Mouse (Mus musculus): ENCODE results near the gene Dedd2. TPM values are rescaled to one million over a fixed set of nuclear protein-coding genes. Genes with fewer than 3 reads are reported as not detected.

The Dedd2 gene
- polyA plus RNA-seq, 1 experiment from 2014 or later = 19.2 TPM

DNA sequence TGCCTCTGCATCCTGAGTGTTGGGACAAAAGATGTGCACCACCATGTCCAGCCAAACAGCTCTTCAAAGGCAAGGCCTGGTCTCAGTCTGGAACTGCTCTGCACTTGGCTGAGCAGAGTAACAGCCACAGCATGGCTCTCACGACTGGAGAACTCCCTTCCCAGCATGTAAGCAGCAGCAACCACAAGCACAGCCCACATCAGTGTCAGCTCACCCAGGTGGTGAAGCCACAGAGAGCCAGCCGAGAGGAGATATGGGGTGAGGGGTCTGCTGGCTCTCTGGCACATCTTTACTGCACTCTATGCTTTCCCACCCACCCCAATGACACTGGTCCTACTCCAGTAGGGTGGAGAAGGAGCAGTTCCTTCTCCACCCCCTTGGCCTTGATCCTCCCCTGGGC lies 12.6 kb upstream of the Dedd2 start:
- no peak overlapping the region for H3K4me2 ChIP-seq (ENCODE audit: low read depth, low read length)
- H3K36me3 ChIP-seq (replicated peaks; ENCODE audit: insufficient read depth, low read length) = peaks cover 62% of the 10 kb centered on the region
- H3K27ac ChIP-seq (ENCODE audit: low read depth) = no peak overlapping the region
- DNase-seq (no peak), ATAC-seq (no peak)
- no peak for TF ChIP-seq EP300 (IDR thresholded peaks at IDR 0.05; ENCODE audit: low read depth)
- TF ChIP-seq CTCF (IDR thresholded peaks at IDR 0.05; ENCODE audit: low read depth) = no peak
- H3K9ac ChIP-seq (replicated peaks) = no peak overlapping the region
- H3K27me3 ChIP-seq (ENCODE audit: insufficient read depth, low read length) = no peaks in the 10 kb centered on the region
- WGBS (ENCODE audit: insufficient replicate concordance) = 63% methylated on average over 2 of the region's 2 CpGs
- no peaks in the 10 kb centered on the region for H3K9me3 ChIP-seq (ENCODE audit: low read length)
- H3K4me3 ChIP-seq (ENCODE audit: low read depth, low read length) = no peak overlapping the region
- H3K4me1 ChIP-seq (ENCODE audit: insufficient read depth) = peaks cover 10% of the 10 kb centered on the region

DNA sequence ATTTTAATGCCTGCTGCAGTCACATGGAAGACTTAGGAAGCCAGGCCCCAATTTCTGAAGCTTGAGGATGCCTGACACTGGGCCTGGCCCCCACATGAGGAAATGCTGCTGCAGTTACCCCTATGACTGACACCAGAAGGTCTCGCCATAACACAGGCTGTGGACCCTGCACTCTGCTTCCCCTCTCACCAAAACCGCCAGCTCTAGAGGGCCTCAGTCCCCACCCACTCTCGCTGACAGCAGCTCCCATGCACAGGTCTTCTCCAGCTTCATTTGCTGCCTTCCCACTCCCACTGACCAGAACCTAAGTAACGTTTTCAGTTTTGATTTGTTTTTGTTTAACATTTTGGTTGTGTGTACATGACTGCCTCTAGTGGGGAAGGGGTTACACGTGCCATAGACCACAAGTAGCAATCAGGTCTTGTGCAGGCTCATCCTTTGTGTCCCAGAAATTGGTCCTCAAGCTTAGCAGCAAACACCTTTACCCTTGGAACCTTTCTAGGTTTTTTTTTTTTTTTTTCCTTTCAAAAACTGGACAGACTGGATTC lies 11.8 kb upstream of the Dedd2 start:
- H3K4me1 ChIP-seq (ENCODE audit: insufficient read depth) = peaks cover 10% of the 10 kb centered on the region
- peaks cover 71% of the 10 kb centered on the region for H3K36me3 ChIP-seq (replicated peaks; ENCODE audit: insufficient read depth, low read length)
- no peak for TF ChIP-seq EP300 (IDR thresholded peaks at IDR 0.05; ENCODE audit: low read depth)
- peak; percentile 16; the same call in 1 of the 2 replicates for TF ChIP-seq CTCF (IDR thresholded peaks at IDR 0.05; ENCODE audit: low read depth)
- no peak overlapping the region for H3K27ac ChIP-seq (ENCODE audit: low read depth)
- H3K4me2 ChIP-seq (ENCODE audit: low read depth, low read length) = no peak overlapping the region
- no peaks in the 10 kb centered on the region for H3K9me3 ChIP-seq (ENCODE audit: low read length)
- 62% methylated on average over 5 of the region's 5 CpGs for WGBS (ENCODE audit: insufficient replicate concordance)
- H3K9ac ChIP-seq (replicated peaks) = no peak overlapping the region
- H3K4me3 ChIP-seq (ENCODE audit: low read depth, low read length) = no peak overlapping the region
- no peaks in the 10 kb centered on the region for H3K27me3 ChIP-seq (ENCODE audit: insufficient read depth, low read length)
- ATAC-seq (no peak), DNase-seq (no peak)

DNA sequence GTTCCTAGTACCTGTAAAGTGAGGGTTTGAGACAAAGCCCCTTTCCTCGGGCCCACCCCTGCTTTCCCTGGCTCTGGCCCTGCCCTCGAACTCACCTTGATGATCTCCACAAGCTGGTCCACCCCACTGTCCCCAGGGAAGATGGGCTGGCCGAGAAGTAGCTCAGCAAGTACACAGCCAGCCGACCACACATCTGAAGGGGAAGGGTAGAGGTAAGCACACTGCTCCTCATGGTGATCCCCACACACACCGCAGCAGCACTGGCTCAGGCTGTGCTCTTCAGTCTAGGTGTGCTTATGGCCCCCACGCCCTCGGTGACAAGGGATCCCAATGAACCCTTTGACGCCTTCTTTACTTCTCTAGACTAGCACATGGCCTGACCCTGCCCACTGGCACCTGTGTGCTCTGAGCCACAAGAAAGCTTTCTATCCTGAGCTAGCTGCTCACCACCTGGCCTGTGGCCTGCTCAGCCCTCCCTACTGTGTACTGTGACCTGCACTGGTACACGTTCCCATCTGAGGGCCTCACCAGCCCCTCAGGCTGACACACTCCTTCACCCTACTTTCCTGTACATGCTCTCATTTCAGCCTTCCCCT lies 10.4 kb upstream of the Dedd2 start:
- WGBS (ENCODE audit: insufficient replicate concordance) = 85% methylated on average over 9 of the region's 9 CpGs
- ATAC-seq = no peak

DNA sequence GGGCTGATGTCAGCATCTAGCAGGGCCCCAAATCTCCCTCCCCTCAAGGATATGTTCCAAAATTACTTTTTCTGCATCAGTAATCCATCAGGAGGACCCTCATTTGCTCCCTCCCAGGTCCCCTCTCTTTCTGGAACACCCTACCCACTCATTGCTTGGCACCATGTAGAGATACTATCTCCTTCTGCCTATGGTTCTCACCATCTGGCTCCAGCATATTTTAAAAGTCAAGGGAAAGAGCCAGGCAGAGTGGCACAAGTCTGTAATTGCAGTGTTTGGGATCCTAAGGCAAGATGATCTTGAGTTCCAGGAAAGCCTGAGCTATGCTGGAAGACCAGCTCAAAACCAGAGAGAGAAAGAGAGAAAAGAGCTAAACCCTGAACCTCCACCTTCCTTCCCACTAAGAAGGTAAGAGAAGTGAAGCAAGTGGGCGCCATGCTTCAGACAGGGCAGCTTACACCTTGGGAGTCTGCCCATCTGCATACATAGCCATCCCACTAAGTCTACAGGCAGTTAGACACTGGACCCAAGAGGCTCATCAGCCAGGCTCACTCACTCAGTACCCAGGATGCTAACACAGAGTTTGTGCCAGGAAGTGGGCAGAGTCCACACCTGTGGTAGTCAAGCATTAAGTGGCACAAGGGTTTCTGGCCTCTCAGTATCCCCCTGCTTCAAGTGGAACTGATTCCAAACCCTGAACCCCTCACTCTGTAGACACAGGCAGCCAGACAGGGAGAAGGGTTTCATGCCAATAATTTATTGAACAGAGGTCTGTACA lies 7.3 kb upstream of the Dedd2 start:
- Histone ChIP-seq H3K9me3 (ENCODE audit: low read length) (no peaks in the 10 kb centered on the region), H3K27ac (ENCODE audit: low read depth) (no peak overlapping the region), H3K36me3 (replicated peaks; ENCODE audit: insufficient read depth, low read length) (peaks cover 91% of the 10 kb centered on the region), H3K4me3 (ENCODE audit: low read depth, low read length) (no peak overlapping the region), H3K9ac (replicated peaks) (no peak overlapping the region), H3K4me1 (ENCODE audit: insufficient read depth) (peaks cover 2% of the 10 kb centered on the region), H3K4me2 (ENCODE audit: low read depth, low read length) (no peak overlapping the region), H3K27me3 (ENCODE audit: insufficient read depth, low read length) (no peaks in the 10 kb centered on the region)
- 90% methylated on average over 1 of the region's 1 CpGs for WGBS (ENCODE audit: insufficient replicate concordance)
- DNase-seq (no peak), ATAC-seq (no peak)
- TF ChIP-seq CTCF (IDR thresholded peaks at IDR 0.05; ENCODE audit: low read depth) (no peak), EP300 (IDR thresholded peaks at IDR 0.05; ENCODE audit: low read depth) (no peak)

More for the DNA sequence above, 10.4 kb upstream of the Dedd2 start:
- Histone ChIP-seq H3K27ac (ENCODE audit: low read depth) (no peak overlapping the region), H3K4me1 (ENCODE audit: insufficient read depth) (peaks cover 2% of the 10 kb centered on the region), H3K9me3 (ENCODE audit: low read length) (no peaks in the 10 kb centered on the region), H3K36me3 (replicated peaks; ENCODE audit: insufficient read depth, low read length) (peaks cover 84% of the 10 kb centered on the region), H3K4me2 (ENCODE audit: low read depth, low read length) (no peak overlapping the region), H3K27me3 (ENCODE audit: insufficient read depth, low read length) (no peaks in the 10 kb centered on the region), H3K4me3 (ENCODE audit: low read depth, low read length) (no peak overlapping the region), H3K9ac (replicated peaks) (no peak overlapping the region)
- TF ChIP-seq CTCF (IDR thresholded peaks at IDR 0.05; ENCODE audit: low read depth) = no peak
- DNase-seq = no peak

DNA sequence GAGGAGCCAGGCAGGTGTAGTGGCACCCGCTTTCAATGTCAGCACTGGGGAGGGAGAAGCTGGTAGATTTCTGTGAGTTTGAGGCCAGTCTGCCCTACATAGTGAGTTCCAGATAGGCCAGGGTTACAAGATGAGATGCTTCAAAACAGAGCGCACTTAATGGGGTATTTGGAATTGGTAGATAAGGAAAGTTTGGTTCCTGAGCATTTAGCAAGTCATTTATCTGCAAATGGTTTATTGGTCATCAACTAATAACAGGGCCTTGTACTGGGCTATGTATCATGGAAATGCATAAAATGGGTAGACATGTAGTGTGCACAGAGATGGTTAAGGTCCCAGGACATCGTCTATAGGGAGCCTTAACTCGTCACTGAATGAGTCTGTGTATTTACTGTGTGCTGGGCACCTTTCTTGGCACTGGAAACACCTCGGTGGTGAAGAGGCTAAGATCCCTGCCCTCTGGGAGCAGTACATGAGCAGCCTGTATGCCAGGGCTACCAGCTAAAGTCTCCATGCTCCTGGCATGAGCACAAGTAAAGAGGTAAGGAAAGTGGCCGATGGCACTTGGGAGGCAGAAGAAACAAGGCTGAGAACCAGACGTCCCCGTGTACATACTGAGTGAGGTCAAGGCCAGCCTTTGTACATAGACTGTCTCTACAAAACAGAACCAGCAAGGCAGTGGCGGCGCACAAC lies 2.0 kb upstream of the Dedd2 start:
- peaks cover 41% of the 10 kb centered on the region for H3K36me3 ChIP-seq (replicated peaks; ENCODE audit: insufficient read depth, low read length)
- H3K9ac ChIP-seq (replicated peaks) = peak overlapping the region; percentile 69
- peak overlapping the region; percentile 96 for H3K27ac ChIP-seq (ENCODE audit: low read depth)
- H3K27me3 ChIP-seq (ENCODE audit: insufficient read depth, low read length) = no peaks in the 10 kb centered on the region
- TF ChIP-seq EP300 (IDR thresholded peaks at IDR 0.05; ENCODE audit: low read depth) (peak; percentile 73), CTCF (IDR thresholded peaks at IDR 0.05; ENCODE audit: low read depth) (no peak)
- H3K4me1 ChIP-seq (ENCODE audit: insufficient read depth) = peaks cover 32% of the 10 kb centered on the region
- H3K4me2 ChIP-seq (ENCODE audit: low read depth, low read length) = peak overlapping the region; percentile 91
- DNase-seq = no peak
- peak overlapping the region; percentile 81 for H3K4me3 ChIP-seq (ENCODE audit: low read depth, low read length)
- WGBS (ENCODE audit: insufficient replicate concordance) = 62% methylated on average over 10 of the region's 10 CpGs
- no peak for ATAC-seq
- H3K9me3 ChIP-seq (ENCODE audit: low read length) = no peaks in the 10 kb centered on the region

Data from liver, postnatal 0 days (tissue).